Mouse (Mus musculus) gastrocnemius, postnatal 10 days (tissue): ENCODE results near the gene Rgn. TPM values are rescaled to one million over a fixed set of nuclear protein-coding genes. Genes with fewer than 3 reads are reported as not detected.

Source experiments
- DNase-seq: peaks from one replicate; pipeline ENCODE4 v3.0.0; 2021; ENCODE audit warnings: mixed read lengths
- long read RNA-seq, 2 experiments: library from polyadenylated mRNA; stranded (forward); transcript quantifications; one replicate each; pipeline ENCODE4 v2.0.0; 2021
- total RNA-seq, 2 experiments: library from RNA; stranded (reverse); gene quantifications; 2 replicates each; pipeline ENCODE4 v1.2.3; 2021

Rgn gene
- under 1 TPM in 1 of 2 experiments, not detected in 1; 0.32 TPM for total RNA-seq
- long read RNA-seq, experiment 1, result 0 reads
- long read RNA-seq, experiment 2, result 0 reads

DNA sequence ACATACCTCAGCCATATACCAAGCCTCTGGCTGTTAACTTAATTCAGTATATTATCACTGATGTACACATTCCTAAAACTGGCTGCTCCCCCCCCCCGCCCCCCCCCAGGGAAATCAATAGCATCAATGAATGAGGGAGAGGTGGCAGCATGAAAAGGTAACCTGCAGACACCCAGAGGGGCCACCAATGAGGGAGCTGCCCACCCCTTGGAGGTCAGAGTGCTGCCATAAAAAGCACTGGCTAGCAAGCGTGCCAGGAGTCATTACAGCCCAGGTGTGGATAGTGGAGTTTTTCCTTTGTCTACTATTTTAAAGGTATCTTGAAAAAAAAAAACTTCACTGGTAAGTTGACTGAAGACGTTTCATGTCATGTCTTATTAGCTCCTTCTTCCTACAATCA lies at the start of gene Rgn:
Gene Rgn (plus strand): TSS at position 256 of the 400 bp plus-strand sequence.
- DNase-seq, result no peak

DNA sequence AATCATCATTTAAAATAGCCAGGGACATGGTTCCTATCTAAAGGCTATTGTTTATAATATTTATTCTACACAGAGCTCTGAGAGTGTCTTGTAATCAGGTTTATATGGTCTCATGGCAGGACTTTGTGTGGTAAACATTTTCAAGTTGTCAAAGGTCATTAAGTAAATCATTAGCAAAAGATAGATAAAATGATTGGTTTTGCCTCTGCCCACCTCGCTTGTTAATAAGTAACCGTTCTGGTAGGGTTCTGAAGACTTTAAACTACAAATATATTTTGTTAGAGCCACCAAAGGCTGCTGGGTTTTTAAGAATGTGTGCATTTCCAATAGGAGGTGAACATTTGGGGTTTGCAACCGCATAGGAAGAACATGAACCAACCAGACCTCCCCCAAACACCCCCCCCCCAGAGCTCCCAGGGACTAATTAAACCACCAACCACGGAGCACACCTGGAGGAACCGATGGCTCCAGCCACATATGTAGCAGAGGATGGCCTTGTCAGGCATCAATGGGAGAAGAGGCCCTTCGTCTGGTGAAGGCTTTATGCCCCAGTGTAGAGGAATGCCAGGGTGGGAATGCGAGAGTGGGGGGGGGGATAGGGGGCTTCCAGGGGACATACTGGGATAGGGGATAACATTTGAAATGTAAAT lies 29.2 kb upstream of the Rgn start:
- no peak for DNase-seq

GRCm38 (mm10) chrX:20521578-20521977 lies 28.0 kb upstream of the Rgn start:
- DNase-seq, result no peak

GRCm38 (mm10) chrX:20532621-20533020 lies 17.0 kb upstream of the Rgn start:
- DNase-seq, result no peak

DNA sequence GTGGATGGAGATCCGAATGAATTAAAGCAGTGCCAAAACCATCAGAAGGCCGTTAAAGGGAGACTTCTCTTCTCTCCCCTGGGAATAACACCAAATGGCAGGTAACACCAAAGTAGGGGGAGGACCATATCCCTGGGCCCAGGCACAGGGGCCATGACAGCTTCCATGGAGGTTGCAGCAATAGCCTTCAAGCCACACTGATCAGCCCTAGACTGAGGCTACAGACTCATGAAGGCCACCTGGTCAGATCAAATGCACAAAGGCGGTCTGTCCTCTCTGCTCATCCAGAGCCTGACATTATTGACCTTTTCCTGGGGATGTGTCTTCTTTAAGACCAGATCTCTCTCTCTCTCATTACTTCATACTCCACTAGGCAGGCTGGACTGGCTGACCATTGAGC lies 5.7 kb upstream of the Rgn start:
- DNase-seq, result no peak

GRCm38 (mm10) chrX:20547609-20548008 lies 2.0 kb upstream of the Rgn start:
- peak; percentile 4 for DNase-seq

- peak; percentile 3 for DNase-seq
These were observed 1.3 kb upstream of the Rgn start for GRCm38 (mm10) chrX:20548011-20548879.

- no peak for DNase-seq
These were observed 627 bp upstream of the Rgn start for GRCm38 (mm10) chrX:20548880-20549440.

- DNase-seq, result no peak
These were observed 2.6 kb downstream of the Rgn start for GRCm38 (mm10) chrX:20552199-20552598.

- DNase-seq, result no peak
These were observed 12.3 kb downstream of the Rgn start for GRCm38 (mm10) chrX:20561846-20562245.

DNA sequence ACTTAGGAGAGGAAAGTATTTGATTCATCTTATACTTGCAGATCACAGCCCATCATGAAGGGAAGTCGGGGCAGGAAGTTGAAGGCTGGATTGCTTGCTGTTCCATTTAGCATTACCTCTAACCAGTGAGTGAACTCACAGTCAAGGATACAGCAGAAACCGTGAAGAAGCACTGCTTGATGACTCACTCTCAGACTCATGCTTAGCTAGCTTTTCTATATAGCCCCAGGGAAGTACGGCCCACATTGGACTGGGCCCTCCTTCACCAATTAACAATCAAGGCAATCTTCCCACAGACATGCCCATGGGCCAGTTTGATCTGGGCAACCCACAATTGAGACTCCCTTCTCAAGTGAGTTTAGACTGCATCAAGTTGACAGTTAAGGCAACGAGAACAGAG lies 14.4 kb downstream of the Rgn start:
- no peak for DNase-seq

- no peak for DNase-seq
These were observed 21.4 kb downstream of the Rgn start for GRCm38 (mm10) chrX:20571024-20571423.

- no peak for DNase-seq
These were observed 23.1 kb downstream of the Rgn start for GRCm38 (mm10) chrX:20572683-20573082.

GRCm38 (mm10) chrX:20573927-20574326 lies 24.3 kb downstream of the Rgn start:
- DNase-seq, result no peak

DNA sequence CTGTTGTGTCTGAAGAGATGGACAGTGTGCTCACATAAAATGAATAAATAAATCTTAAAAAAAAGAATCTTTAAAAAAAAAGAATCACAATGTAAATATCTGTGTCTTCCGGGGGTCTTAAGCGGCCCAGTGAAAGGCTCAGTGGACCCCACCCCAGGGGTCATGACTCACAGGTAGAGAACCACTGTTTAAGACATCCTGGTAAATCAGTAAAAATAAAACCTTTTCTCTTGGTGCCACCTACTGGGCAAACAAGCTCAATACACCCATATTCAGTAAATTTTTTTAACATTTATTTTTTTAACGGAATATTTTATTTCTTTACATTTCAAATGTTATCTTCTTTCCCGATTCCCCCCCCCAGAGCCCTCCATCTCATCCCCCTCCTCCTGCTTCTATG lies 38.4 kb downstream of the Rgn start:
- no peak for DNase-seq

- no peak for DNase-seq
These were observed 58.9 kb downstream of the Rgn start for GRCm38 (mm10) chrX:20608500-20608899.

Other genes starting within 250 kb of the Rgn start
- 1 to 10 TPM; 7.3 to 9.2 TPM for gene Rp2, start 185.3 kb upstream of the Rgn start, total RNA-seq
- 1 to 10 TPM; 1.3 to 2.6 TPM for gene Jade3, start 124.1 kb upstream of the Rgn start, total RNA-seq
- 10 to 100 TPM; 15.7 to 20.5 TPM for gene Rbm10, start 67.7 kb downstream of the Rgn start, total RNA-seq
- gene Ndufb11, start 67.8 kb downstream of the Rgn start, total RNA-seq, result 100 to 1,000 TPM; 310 to 341 TPM
- gene Uba1, start 108.5 kb downstream of the Rgn start, total RNA-seq, result 100 to 1,000 TPM; 168 to 175 TPM
- 100 to 1,000 TPM; 128 to 139 TPM for gene Cdk16, start 138.2 kb downstream of the Rgn start, total RNA-seq
- 1 to 10 TPM; 7.0 to 9.2 TPM for gene Usp11, start 154.1 kb downstream of the Rgn start, total RNA-seq
- 10 to 100 TPM; 78.8 to 79.6 TPM for gene Araf, start 248.0 kb downstream of the Rgn start, total RNA-seq